Mouse (Mus musculus): ENCODE measurements around the gene Icam1. TPM values are rescaled to one million over a fixed set of nuclear protein-coding genes. Genes with fewer than 3 reads are reported as not detected.

Gene Icam1
- polyA plus RNA-seq, 1 experiment from 2014 or later = 0.06 TPM

DNA sequence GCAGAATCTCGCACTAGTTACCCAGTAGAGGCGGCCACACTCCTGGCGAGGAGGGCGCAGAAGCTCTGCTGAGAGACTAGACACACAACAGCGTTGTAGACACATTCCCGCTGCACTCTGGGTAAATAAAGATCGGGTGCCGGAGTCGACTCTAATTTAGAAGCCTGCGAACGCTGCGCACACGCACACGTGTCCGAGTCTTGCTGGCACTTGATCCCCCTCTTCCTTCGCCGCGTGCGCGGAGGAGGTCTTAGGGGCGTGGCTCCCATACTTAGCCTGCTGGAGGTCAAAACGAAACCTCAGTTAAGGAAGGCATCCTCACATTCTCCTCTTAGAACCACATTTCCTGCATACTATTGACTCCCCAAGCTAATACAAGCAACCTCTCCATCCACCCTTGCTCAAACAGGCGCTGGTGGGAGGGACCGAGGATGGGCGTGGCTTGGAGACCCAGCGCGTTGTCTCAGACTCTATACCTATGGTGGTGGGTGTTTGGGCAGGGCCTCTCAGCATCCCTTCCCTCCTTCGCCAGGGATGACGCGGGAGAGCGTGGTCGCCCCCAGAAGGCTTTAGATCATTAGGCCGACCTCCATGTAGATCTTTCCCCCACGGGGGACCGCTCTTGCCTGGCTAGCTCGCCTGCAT, 15.6 kb downstream of the Icam1 start:
- no peaks in the 10 kb centered on the region for H3K27me3 ChIP-seq
- ATAC-seq (peak; percentile 22), DNase-seq (ENCODE audit: low read depth, low spot score) (no peak)
- in situ Hi-C loops (cut with MboI; ENCODE audit: low pct_unique_long_range_greater_than_20kb) = loop anchor here (5.0 kb wide), 2 partner anchors 41 to 101 kb away; partner anchors contain the start of genes Fdx1l, Gm49373 and Tyk2
- ChIA-PET POLR2A (interaction anchor here (0.7 to 1.4 kb wide), 2 partner anchors 133 to 193 kb away, joined by 6 read pairs; partner anchors contain the start of gene Eif3g), CTCF (interaction anchor here (0.9 to 1.9 kb wide), 9 partner anchors 19 to 133 kb away, joined by 3 to 8 read pairs (median 6); partner anchors contain the start of genes Eif3g, Fdx1l and Gm49373)
- no peak for TF ChIP-seq CTCF (IDR thresholded peaks at IDR 0.05)

DNA sequence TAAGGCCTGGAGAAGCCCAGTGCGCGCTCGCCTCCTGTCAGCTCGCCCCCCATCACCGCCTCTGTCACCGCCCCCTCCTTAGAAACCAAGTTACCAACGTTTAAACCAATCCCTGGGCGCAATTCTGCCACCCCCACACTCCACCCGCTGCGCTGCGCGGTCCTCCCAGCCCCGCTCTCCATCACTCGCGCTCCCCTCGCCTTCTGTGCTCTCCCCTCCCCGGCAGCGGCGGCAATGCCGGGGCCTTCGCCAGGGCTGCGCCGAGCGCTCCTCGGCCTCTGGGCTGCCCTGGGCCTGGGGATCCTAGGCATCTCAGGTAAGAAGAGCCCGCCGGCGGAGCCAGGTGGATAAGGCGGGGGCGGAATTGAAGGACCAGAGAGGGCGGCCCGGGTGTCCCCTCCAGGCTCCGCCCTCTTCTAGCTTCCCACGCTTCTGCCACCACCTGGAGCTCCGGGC, 16.1 kb downstream of the Icam1 start, which contains the start of gene Icam5:
Icam5 (plus strand) TSS at position 178 of the 456 bp plus-strand sequence.
- in situ Hi-C loops (cut with MboI; ENCODE audit: low pct_unique_long_range_greater_than_20kb) = loop anchor here (5.0 kb wide), 2 partner anchors 40 to 100 kb away; partner anchors contain the start of genes Fdx1l, Gm49373 and Tyk2
- ChIA-PET POLR2A (no interaction called here), CTCF (interaction anchor here (1.8 kb wide), 2 partner anchors 106 to 133 kb away, joined by 5 to 8 read pairs; partner anchors contain the start of gene Eif3g)
- H3K27me3 ChIP-seq = no peaks in the 10 kb centered on the region
- no peak for TF ChIP-seq CTCF (IDR thresholded peaks at IDR 0.05)
- ATAC-seq = peak; percentile 2
- no peak for DNase-seq (ENCODE audit: low read depth, low spot score)

DNA sequence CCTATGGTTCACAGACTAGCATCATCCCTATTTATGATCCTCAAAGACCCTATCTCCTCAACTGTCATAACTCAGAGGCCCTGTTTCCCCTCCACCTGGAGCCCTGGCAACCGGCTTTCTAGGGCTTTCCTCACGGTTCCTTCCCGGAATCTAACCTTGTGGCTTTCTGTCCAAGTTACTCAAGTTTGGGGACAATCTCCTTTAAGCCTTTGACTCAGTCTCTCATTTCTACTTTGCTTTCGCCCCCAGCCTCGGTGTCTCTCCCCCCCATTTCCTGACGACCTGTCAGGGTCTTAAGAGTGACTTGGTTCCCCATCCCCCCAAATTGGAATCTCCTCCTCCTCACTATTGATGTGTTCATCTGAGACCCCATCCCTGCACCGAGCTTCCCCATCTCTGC, 16.7 kb downstream of the Icam1 start:
- DNase-seq (ENCODE audit: low read depth, low spot score) (no peak), ATAC-seq (no peak)
- POLR2A ChIA-PET = no interaction called here
- in situ Hi-C loops (cut with MboI; ENCODE audit: low pct_unique_long_range_greater_than_20kb) = loop anchor here (5.0 kb wide), 2 partner anchors 40 to 100 kb away; partner anchors contain the start of genes Fdx1l, Gm49373 and Tyk2
- CTCF ChIA-PET = interaction anchor here (1.5 kb wide), 1 partner anchor 105 kb away, joined by 6 read pairs; no protein-coding TSS in a partner anchor
- no peaks in the 10 kb centered on the region for H3K27me3 ChIP-seq
- TF ChIP-seq CTCF (IDR thresholded peaks at IDR 0.05) = no peak

DNA sequence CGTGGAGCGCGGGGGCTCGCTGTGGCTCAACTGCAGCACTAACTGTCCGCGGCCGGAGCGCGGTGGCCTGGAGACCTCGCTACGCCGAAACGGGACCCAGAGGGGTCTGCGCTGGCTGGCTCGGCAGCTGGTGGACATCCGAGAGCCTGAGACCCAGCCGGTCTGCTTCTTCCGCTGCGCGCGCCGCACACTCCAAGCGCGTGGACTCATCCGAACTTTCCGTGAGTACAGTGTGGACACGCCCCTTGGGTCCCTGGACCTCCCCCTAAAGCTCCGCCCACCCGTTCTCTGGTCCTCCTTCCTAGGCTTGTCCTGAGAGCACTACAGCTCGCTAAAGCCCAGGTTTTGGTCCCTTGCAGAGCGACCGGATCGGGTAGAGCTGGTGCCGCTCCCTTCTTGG, 17.4 kb downstream of the Icam1 start:
- POLR2A ChIA-PET = interaction anchor here (0.6 to 1.0 kb wide), 2 partner anchors 33 to 82 kb away, joined by 3 read pairs; no protein-coding TSS in a partner anchor
- in situ Hi-C loops (cut with MboI; ENCODE audit: low pct_unique_long_range_greater_than_20kb) = loop anchor here (5.0 kb wide), 2 partner anchors 39 to 99 kb away; partner anchors contain the start of genes Fdx1l, Gm49373 and Tyk2
- CTCF ChIA-PET = interaction anchor here (1.5 kb wide), 1 partner anchor 104 kb away, joined by 6 read pairs; no protein-coding TSS in a partner anchor
- peak; percentile 55 for ATAC-seq
- peak; percentile 48 for DNase-seq (ENCODE audit: low read depth, low spot score)
- TF ChIP-seq CTCF (IDR thresholded peaks at IDR 0.05) = no peak
- no peaks in the 10 kb centered on the region for H3K27me3 ChIP-seq

DNA sequence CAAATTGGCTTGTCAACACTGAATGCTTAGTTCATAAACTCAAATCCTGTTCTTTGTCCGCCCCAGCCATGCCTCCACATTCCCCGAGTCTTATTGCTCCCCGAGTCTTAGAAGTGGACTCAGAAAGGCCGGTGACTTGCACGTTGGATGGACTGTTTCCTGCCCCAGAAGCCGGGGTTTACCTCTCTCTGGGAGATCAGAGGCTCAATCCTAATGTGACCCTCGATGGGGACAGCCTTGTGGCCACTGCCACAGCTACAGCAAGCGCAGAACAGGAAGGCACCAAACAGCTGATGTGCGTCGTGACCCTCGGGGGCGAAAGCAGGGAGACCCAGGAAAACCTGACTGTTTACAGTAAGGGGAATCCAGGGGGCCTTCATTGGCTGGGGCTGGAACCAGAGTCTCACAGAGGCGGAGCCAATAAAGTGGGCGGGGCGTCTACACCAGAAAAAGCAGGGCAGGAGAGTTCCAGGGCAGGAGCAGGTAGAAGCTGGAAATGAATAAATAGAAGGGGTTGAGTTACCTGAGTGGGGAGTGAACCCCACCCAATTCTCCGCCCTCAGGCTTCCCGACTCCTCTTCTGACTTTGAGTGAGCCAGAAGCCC, 18.8 kb downstream of the Icam1 start:
- in situ Hi-C loops (cut with MboI; ENCODE audit: low pct_unique_long_range_greater_than_20kb) = loop anchor here (5.0 kb wide), 2 partner anchors 38 to 98 kb away; partner anchors contain the start of genes Fdx1l, Gm49373 and Tyk2

DNA sequence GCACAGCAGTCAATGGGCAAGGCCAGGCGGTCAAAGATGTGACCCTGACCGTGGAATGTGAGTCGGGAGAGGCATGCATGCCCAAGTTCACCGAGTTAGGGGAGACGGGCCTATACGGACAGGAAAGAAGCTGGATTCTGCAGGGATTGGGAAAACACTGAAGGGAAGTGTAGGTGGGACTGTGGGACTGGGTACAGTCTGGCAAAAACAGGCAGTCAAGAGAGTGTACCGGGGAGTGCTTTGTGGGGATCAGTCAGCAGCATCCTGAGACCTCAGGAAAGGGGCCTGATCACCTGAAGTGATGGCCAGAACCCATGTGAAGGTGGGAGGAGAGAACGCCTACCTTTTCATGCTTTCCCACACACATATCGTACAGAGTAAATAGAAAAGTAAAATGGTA, 19.8 kb downstream of the Icam1 start:
- no peak for TF ChIP-seq CTCF (IDR thresholded peaks at IDR 0.05)
- in situ Hi-C loops (cut with MboI; ENCODE audit: low pct_unique_long_range_greater_than_20kb) = no loop called here
- ChIA-PET CTCF (no interaction called here), POLR2A (no interaction called here)
- DNase-seq (ENCODE audit: low read depth, low spot score) (no peak), ATAC-seq (no peak)
- no peaks in the 10 kb centered on the region for H3K27me3 ChIP-seq

More for the DNA sequence above, 18.8 kb downstream of the Icam1 start:
- ChIA-PET POLR2A (no interaction called here), CTCF (no interaction called here)
- ATAC-seq (no peak), DNase-seq (ENCODE audit: low read depth, low spot score) (no peak)
- H3K27me3 ChIP-seq = no peaks in the 10 kb centered on the region
- no peak for TF ChIP-seq CTCF (IDR thresholded peaks at IDR 0.05)

DNA sequence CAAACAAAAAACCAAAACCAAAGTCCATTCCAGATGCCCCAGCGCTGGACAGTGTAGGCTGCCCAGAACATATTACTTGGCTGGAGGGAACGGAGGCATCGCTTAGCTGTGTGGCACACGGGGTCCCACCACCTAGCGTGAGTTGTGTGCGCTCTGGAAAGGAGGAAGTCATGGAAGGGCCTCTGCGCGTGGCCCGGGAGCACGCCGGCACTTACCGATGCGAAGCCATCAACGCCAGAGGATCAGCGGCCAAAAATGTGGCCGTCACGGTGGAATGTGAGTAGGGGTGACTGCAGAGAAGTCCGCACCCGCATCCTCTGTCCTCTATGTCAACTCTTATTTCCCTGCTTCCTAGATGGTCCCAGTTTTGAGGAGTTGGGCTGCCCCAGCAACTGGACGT, 20.4 kb downstream of the Icam1 start:
- ChIA-PET POLR2A (no interaction called here), CTCF (no interaction called here)
- no peaks in the 10 kb centered on the region for H3K27me3 ChIP-seq
- no peak for DNase-seq (ENCODE audit: low read depth, low spot score)
- ATAC-seq = no peak
- in situ Hi-C loops (cut with MboI; ENCODE audit: low pct_unique_long_range_greater_than_20kb) = no loop called here
- TF ChIP-seq CTCF (IDR thresholded peaks at IDR 0.05) = no peak

DNA sequence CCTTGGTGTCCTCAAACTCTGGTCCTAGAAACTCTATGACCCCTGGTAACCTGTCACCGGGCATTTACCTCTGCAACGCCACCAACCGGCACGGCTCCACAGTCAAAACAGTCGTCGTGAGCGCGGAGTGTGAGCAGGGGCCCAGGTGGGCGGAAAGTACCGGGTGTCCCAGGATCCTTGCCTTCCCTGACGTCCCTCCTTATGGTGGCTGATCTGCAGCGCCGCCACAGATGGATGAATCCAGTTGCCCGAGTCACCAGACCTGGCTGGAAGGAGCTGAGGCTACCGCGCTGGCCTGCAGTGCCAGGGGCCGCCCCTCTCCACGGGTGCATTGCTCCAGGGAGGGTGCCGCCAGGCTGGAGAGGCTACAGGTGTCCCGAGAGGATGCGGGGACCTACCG, 20.9 kb downstream of the Icam1 start:
- CTCF ChIA-PET = no interaction called here
- in situ Hi-C loops (cut with MboI; ENCODE audit: low pct_unique_long_range_greater_than_20kb) = no loop called here
- ATAC-seq (no peak), DNase-seq (ENCODE audit: low read depth, low spot score) (no peak)
- POLR2A ChIA-PET = no interaction called here
- TF ChIP-seq CTCF (IDR thresholded peaks at IDR 0.05) = no peak
- H3K27me3 ChIP-seq = no peaks in the 10 kb centered on the region

DNA sequence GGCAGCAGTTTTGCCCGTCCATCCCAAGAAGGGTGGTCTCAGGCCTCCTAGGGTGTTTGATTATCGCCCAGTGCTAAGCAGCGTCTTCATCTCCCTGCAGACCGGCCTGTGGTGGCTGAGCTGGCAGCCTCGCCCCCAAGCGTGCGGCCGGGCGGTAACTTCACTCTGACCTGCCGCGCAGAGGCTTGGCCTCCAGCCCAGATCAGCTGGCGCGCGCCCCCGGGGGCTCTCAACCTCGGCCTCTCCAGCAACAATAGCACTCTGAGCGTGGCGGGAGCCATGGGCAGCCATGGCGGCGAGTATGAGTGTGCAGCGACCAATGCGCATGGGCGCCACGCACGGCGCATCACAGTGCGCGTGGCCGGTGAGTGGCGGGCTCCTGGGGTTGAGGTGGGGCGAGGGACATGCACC, 21.7 kb downstream of the Icam1 start:
- H3K27me3 ChIP-seq = no peaks in the 10 kb centered on the region
- ChIA-PET POLR2A (no interaction called here), CTCF (interaction anchor here (1.4 kb wide), 1 partner anchor 28 kb away, joined by 3 read pairs; no protein-coding TSS in a partner anchor)
- in situ Hi-C loops (cut with MboI; ENCODE audit: low pct_unique_long_range_greater_than_20kb) = no loop called here
- ATAC-seq (no peak), DNase-seq (ENCODE audit: low read depth, low spot score) (no peak)
- no peak for TF ChIP-seq CTCF (IDR thresholded peaks at IDR 0.05)

DNA sequence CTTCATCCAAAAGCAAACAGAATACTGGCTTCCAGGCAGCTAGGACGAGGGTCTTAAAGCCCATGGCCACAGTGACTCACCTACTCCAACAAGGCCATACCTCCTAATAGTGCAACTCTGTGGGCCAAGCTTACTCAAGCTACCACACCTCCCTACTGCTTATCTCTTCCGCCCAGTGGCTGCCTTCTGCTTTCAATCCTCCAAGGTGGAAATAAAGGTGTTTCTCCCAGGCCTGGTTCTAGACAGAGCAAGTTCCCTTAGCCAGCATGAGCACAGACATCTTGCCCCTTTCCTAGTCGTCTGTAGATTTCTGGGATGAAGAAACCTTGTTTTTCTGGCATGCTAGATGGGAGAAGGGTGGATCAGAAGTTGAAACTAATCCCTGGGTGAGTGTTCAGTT, 24.0 kb downstream of the Icam1 start:
- H3K27me3 ChIP-seq = no peaks in the 10 kb centered on the region
- ChIA-PET CTCF (no interaction called here), POLR2A (no interaction called here)
- no peak for DNase-seq (ENCODE audit: low read depth, low spot score)
- no peak for ATAC-seq
- no peak for TF ChIP-seq CTCF (IDR thresholded peaks at IDR 0.05)
- in situ Hi-C loops (cut with MboI; ENCODE audit: low pct_unique_long_range_greater_than_20kb) = no loop called here

DNA sequence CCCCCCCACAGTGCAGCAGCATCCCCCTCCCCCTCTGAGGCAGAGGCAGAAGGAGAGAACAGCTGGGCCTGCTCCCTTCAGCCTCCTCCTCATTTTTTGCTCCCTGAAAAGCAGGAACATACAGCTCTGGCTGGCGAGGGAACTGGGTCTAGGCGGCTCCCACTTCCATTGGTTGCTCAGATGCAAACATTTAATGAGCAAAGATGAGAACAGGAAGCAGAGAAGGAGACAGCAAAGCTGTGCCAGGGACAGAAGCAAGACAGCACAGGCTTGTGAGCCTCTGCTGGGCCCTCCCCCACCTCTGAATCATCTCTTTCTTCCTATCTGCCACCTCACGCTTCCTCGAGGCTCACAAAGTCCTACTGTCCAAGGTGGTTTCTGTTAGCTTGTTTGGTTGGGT, 25.5 kb downstream of the Icam1 start:
- no peak for TF ChIP-seq CTCF (IDR thresholded peaks at IDR 0.05)
- H3K27me3 ChIP-seq = no peaks in the 10 kb centered on the region
- in situ Hi-C loops (cut with MboI; ENCODE audit: low pct_unique_long_range_greater_than_20kb) = no loop called here
- ChIA-PET POLR2A (no interaction called here), CTCF (interaction anchor here (1.2 kb wide), 1 partner anchor 12 kb away, joined by 4 read pairs; the partner anchor contains the start of gene Icam4)
- ATAC-seq (no peak), DNase-seq (ENCODE audit: low read depth, low spot score) (no peak)
